Mouse (Mus musculus) v-Abl transformed pro-B cells (cell line): ENCODE data around the gene Rsph6a.

Source experiments
- in situ Hi-C, 2 experiments: fragments of 400-800 bp; cut with MboI; formaldehyde crosslinking; loops; one replicate each; pipeline ENCODE4 v1.15.1; 2025; ENCODE audit not compliant: unreplicated experiment in 2 of 2

Rsph6a gene

DNA sequence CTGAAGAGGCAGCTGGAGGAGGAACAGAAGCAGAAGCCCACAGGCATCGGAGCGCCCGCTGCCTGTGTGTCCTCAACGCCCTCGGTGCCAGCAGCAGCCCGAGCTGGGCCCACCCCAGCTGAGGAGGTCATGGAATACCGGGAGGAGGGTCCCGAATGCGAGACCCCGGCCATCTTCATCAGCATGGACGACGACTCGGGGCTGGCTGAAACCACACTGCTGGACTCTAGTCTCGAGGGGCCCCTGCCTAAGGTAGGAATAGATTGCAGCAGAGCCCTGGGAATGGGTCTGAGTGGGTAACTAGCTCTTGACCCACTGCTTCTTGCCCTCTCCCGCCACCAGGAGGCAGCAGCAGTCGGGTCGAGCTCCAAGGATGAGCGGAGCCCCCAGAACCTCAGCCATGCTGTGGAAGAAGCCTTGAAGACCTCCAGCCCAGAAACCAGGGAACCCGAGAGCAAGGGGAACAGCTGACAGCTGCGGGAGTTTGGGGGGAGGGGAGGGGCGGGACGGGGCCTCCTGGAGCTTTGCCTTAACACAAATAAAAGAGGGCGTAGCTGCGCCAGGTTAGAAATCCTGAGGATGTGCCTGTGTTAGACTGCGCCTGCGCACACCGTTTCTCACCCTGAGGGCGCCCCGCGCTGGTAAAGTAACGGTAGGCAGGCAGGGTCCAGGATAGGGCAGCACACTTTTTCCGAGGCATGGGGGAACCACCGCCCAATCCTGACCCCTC lies at the start of gene Rsph6a:
Gene Rsph6a (plus strand): TSS at position 644 of the 730 bp plus-strand sequence.
- in situ Hi-C loops = no loop called here

DNA sequence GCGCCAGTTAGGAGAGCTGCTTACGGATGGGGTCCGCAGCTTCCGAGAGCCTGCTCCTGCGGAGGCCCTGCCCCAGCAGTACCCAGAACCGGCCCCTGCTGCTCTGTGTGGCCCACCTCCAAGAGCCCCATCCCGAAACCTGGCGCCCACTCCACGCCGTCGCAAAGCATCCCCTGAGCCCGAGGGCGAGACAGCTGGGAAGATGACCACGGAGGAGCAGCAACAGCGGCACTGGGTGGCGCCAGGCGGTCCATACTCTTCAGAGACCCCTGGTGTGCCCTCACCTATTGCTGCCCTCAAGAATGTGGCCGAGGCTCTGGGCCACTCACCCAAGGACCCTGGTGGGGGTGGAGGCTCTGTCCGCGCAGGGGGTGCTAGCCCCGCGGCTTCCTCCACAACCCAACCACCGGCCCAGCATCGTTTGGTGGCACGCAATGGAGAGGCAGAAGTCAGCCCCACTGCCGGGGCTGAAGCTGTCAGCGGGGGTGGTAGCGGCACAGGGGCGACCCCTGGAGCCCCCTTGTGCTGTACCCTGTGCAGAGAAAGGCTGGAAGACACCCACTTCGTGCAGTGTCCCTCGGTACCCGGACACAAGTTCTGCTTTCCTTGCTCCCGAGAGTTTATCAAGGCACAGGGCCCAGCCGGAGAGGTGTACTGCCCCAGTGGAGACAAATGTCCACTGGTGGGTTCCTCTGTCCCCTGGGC lies 48.9 kb upstream of the Rsph6a start:
- in situ Hi-C loops = loop anchor here in 1 of 2 experiments (5.0 kb wide), 1 partner anchor 87 kb away; the partner anchor contains the start of gene Six5

DNA sequence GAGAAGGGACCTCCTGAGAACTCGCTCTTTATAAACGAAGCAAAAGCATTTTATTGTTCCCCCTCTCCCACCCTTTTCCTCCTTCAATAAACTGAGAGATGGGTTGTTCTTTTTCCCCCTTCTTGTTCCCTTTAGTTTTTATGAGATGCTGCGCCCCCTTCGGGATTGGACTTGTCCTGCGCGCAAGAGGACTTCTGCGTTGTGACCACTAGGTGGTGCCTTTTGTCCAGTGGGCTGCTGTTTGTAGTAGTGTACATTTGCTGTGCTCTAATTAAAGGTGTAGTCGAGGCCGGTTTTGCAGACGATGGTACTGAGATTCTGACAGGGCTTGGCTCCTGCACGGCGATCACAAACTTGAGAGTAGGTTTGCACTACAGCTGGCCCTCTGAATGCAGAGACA lies 48.0 kb upstream of the Rsph6a start:
- in situ Hi-C loops = loop anchor here in 1 of 2 experiments (5.0 kb wide), 1 partner anchor 86 kb away; the partner anchor contains the start of gene Six5

DNA sequence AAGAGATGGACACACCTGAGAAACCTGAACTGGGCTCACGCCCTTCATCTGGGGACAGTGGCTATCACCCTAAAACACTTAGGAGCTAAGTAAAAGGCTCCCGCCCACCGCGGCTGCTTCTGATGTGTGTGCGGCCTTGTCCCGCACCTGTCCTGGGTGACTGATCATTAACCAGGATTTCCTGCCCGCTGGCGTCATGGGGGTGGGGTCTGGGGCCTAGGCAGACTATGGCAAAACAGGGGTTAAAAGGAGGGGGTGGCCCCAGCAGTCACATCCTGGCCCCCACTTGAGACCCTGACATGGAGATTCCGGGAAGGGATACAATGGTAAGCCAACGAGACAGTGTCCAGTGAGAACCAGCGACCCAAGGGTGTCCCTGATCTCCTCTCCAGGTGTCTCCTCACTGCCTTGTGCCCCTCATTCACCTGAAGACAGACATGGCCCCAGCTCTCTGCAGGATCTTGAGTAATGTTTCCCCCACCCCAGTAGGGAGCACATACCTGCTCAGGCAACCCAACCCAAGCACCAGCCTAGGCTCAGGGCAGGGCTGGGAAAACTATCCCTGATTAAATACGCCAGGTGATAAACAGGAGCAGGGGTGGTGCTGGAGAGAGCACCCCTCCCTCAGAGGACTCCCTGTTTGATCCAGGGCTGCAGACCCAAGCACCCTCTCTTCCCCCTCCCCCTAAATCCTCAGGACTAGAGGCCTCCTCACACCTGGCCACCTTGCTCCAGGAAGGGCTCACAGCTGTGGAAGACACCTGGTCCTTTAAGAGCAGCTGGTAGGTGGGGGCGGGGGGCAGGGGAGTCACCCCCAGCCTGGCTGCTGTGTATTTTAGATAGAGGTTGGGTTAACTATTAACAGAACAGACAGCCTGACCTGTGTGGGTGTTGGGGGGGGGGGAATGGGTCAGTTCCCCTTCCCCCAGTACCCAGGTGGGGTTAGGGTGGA lies 47.2 kb upstream of the Rsph6a start:
- in situ Hi-C loops = loop anchor here in 1 of 2 experiments (5.0 kb wide), 1 partner anchor 85 kb away; the partner anchor contains the start of gene Six5

DNA sequence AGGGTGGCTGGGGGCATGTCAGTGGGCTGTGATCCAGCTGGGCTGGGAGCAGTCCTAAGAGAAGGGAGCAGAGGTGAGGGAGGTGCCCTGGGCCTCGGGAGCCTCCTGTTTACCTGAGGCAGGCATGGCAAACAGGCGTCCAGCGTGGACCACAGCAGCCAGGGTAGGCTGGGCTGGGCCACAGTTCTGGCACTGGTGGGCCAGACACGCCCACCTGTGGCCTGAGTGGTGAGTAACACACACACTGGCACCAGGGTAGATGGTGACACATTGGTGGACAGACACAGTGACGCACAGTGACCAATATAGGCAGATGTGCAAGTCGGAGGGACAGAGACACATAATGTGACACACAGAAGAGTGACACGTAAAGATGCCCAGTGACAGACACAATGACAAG lies 43.9 kb upstream of the Rsph6a start:
- in situ Hi-C loops = no loop called here

DNA sequence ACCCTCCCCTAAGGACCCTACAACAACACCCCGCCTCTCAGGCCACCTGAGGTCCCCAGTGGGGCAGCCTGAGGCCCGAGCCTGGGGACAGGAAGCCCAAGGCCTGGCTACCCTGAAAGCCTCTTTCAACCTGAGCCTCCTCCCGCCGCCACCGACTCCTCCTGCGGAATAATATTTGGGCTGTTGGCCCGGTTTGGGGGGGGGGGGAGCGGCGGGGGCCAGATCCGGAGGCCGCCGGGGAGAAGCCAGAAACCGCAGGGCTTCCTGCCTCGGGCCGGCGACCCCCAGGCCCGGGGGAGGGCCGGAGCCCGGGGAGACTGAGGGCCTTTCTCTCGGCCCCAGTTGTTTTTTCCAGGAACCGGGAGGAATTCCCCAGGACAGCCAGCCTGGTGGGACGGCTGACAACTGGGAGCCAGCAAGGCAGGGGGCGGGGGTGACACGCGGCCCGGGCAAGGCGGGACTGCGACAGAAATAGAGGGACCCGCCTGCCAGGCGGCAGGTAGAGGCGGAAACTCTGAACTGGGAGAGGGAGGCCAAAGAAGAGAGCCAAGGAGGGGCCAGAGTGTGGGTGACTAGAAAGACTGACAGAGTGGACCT lies 42.4 kb upstream of the Rsph6a start:
- in situ Hi-C loops = no loop called here

DNA sequence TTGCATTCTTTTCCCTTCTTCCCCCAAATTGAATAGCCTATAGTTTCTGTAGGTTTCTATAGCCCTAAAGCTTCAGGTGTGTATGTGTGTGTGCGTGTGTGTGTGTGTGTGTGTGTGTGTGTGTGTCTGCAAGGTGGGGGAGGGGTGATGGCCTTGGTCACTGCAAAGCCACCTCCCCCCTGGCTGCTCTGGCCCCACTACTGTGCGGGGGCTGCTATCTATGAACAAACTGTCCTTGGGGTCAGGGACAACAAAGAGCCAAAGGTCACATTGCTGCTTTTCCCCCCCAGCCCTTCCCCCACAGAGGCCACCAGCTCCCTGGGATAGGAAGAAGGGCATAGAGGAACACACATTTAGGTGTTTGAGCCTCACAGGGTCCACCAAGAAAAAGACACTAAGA lies 41.6 kb upstream of the Rsph6a start:
- in situ Hi-C loops = no loop called here

DNA sequence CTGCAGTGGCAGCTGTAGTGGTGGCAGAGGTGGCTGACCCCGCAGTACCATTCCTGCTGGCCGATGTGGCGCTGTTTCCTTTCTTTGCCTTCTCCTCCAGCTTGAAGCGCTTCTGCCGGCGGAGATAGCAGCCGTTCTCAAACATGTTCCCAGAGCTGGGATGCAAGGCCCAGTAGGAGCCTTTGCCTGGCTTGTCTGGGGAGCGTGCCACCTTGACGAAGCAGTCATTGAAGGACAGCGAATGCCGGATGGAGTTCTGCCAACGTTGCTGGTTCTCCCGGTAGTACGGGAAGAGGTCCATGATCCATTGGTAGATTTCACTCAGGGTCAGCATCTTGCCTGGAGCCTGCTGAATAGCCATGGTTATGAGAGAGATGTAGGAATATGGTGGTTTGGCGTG lies 40.0 kb upstream of the Rsph6a start:
- in situ Hi-C loops = no loop called here

DNA sequence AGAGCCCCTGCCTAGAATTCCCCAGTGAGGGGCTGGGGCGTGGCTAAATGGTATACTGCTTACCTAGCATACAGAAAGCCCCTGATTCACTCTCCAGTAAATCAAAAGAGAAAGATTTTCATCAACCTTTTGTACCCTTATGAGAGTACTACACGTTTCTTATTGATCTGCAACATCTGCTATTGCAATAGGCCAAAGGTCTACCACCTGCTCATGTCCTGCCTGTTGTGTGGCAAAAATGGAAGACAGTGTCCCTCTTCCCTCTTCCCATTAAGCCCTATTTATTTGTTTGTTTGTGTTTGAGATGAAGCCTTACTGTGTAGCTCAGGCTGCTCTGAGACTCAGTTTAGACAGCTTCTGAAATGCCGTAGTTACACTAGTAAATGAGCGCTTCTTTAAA lies 38.4 kb upstream of the Rsph6a start:
- in situ Hi-C loops = no loop called here

DNA sequence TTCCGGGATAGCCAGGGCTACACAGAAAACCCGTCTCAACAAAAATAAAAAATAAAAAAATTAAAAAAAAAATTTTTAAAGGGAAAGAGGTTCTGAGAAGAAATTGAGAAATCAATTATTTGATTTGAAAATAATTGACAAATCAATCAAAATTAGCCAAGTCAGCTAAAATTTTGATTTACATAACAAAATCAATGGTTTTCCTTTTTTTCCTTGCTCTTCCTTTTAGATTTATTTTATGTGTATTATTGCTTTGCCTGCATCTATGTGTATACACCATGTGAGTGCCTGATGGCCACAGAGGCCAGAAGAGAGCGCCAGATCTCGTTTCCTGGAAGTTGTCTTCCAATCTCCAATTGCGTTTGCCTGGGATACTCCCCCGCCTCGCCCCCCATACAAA lies 36.6 kb upstream of the Rsph6a start:
- in situ Hi-C loops = no loop called here

DNA sequence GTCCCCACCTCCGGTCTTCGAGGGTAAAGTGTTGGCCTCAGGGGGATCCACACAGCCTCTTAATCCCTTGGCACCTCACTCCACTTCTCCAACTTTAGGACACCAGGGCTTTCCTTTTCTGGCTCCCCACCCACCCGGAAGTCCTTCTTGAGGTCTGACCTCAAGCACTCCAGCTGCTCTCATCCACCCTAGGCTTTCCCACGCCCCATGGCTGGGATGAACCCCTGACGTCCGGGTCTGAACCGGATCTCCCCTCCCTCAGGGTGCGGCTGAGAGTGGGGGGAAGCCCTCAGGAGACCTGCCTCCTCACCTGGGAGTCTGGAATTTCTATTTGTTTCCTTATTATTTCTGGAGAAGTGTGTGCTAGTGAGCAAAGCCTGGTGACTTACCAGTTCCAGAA lies 33.4 kb upstream of the Rsph6a start:
- in situ Hi-C loops = loop anchor here in 1 of 2 experiments (5.0 kb wide), 1 partner anchor 124 kb away; no protein-coding TSS in a partner anchor

DNA sequence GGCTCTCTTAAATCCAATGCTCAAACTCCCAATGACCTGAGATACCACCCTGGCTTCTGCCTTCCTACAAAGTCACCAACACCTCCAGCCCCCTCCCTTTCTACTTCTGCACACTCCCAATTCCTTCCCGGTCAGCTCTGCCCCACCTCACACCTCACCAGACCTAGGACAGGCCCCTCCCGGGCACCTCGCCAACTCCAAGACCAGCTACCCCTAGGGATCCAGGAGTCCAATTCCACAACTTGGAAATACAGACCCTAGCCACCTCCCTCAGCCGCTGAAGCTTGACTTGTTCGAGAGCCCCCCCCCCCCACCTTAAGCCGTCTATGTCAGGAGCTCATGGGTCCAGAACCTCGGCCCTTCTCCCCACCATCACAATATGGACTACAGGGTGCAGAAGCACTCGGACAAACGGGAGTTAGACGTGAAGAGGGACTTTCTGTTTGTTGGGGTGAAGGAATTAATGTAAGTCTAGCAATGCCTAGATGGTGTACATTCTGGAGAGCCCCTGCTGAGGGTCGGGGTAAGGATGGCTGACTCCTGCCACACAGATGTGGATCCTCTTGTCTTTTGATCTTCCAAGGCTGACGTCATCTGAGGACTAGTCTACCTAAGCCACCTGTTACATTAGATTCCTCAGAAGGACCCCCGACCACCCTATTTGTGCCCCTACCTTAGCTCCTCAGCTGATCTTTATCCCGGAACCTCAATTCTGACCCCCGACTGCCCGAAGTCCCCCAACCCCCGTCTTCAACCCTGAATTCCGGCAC lies 32.1 kb upstream of the Rsph6a start:
- in situ Hi-C loops = loop anchor here in 1 of 2 experiments (5.0 kb wide), 1 partner anchor 125 kb away; no protein-coding TSS in a partner anchor

DNA sequence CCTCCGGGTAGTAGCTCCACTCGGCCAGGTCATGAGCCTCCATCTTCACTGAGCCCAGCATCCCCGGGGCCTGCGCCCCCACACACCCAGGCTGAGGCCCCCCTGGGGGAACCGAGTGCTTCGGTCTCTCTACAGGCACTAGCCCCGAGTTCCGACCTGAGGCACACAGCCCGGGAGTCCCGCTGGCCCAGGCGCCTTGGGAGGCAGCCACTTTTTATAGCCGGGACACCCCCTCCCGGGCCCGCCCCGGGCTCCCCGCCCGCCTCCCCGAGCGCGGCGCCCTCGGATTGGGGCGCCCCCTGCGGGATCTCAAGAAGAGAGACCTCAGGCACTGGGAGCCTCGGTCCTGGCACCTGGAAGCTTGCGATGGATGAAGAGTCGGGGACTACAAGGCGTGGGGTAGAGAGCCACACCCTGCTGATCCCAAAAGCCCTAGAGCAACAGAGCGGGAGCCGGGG lies 31.1 kb upstream of the Rsph6a start, which contains the start of gene Foxa3:
Gene Foxa3 (minus strand): TSS at position 182 of the 458 bp plus-strand sequence.
- in situ Hi-C loops = loop anchor here in 1 of 2 experiments (5.0 kb wide), 1 partner anchor 126 kb away; no protein-coding TSS in a partner anchor

DNA sequence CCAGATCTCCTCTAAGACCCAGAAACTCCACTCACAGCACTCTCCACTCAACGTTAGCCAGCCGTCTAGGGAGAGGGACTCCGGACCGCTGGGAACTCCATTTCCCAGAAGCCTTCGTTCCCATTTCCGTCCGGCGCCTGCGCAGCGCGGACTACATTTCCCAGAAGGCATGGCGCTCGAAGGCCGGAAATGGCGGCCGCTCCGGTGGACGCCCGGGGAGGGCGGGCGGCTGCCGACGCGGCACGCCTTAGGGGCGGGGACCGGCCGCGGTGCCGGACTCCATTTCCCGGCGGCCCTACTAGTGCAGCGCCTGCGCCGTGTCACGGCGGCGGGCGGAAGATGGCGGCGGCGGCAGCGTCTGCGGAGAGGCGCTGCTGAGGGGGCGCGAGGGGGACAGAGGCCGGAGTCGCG lies 30.4 kb upstream of the Rsph6a start, which contains the start of gene Sympk:
Gene Sympk (plus strand): TSS at position 282 of the 411 bp plus-strand sequence.
- in situ Hi-C loops = loop anchor here in 1 of 2 experiments (5.0 kb wide), 1 partner anchor 127 kb away; no protein-coding TSS in a partner anchor

DNA sequence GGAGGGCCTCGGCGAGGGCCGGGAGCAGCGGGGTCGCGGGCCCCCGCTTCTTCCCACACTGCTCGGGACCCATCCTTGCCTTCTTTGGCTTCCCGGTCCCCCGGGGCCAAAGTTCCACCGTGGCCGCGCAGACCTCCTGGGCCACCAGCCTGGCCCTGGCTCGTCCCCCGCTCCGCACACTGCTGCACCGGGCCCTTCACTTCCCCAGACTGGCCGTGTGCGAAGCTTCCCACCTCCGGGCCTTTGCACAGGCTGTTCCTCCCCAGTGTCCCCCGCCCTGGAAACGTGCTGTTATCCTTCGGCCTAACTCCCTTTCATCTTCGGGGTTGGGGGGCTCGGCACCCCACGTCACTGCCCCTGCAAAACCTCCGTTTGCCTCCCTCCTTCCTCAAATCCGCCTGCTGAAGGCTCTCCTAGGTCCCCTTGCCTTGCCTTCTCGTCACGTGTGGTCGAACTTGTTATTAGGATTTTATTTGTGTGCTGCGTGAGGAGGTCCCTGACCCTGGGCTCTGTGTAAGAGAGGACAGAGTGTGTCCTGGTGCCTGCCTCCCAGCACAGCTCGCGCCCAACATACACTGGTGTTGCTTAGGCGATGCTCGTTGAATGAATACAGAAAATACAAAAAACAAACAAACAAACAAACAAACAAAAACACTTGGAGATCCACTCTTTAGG lies 29.8 kb upstream of the Rsph6a start:
- in situ Hi-C loops = loop anchor here (5.0 kb wide), 1 partner anchor 127 kb away; no protein-coding TSS in a partner anchor

DNA sequence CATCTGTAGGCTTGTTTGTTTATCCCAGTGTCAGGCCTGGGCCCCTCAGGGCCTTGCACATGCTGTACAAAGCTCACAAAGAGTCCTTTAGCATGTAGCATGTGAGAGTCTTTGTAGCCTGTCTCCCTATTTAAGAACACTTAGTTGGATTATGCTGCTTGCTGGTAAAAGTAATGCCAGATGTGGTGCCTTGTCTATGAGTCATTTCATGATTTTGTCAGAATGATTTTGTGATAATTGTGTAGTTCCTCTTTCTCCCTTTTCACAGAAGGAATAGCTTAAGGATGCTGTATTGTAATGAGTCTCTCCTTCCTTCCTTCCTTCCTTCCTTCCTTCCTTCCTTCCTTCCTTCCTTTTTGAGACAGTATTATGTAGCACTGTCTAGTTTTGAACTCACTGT lies 26.4 kb upstream of the Rsph6a start:
- in situ Hi-C loops = loop anchor here in 1 of 2 experiments (5.0 kb wide), 1 partner anchor 131 kb away; no protein-coding TSS in a partner anchor

DNA sequence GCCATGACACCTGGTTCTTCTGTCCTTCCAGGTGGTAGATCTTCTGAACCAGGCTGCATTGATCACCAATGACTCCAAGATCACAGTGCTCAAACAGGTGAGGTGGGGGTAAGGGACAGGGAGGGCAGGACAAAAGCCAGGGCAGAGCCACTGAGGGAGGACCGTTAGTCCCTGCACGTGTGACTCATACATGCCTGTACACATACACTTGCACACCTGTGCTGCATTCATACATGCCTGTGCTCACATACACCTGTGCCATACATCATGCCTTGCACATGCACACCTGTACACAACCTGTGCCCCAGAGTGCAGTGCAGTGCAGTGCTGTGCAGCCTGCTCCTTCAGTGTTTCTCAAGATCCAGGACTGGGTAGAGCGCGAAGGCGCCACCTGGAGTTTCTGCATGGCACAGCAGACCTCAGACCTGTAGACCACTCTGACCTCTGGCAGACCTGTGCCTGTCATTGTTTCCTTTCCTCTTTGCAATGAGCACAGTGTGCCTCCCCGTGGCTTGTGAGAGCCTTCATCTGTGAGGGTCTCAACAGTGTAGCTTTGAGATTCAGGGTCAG lies 25.3 kb upstream of the Rsph6a start:
- in situ Hi-C loops = loop anchor here in 1 of 2 experiments (5.0 kb wide), 1 partner anchor 132 kb away; no protein-coding TSS in a partner anchor

DNA sequence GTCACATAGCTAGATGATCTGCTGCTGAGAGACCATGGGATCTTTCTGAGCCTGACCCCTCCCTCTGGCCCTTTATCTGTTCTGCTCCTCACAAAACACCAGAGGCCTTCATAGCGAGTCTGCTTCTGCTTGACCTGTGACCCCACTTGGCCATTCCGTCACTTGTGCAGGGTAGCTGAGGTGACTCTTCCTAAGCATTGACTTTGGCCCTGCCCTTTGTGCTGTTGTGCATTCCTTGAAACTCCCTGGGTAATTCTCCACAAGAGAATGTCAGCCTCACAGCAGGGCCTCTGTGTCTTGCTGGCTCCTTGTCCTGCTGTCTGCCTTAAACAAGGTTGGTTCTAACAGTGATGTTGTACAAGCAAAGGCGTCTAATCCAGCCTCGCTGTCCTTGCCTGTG lies 22.8 kb upstream of the Rsph6a start:
- in situ Hi-C loops = no loop called here
